Mouse (Mus musculus): ENCODE results near the gene Nup88. TPM values are rescaled to one million over a fixed set of nuclear protein-coding genes. Genes with fewer than 3 reads are reported as not detected.

Gene Nup88
- polyA plus RNA-seq, 1 experiment from 2014 or later = 119 TPM

DNA sequence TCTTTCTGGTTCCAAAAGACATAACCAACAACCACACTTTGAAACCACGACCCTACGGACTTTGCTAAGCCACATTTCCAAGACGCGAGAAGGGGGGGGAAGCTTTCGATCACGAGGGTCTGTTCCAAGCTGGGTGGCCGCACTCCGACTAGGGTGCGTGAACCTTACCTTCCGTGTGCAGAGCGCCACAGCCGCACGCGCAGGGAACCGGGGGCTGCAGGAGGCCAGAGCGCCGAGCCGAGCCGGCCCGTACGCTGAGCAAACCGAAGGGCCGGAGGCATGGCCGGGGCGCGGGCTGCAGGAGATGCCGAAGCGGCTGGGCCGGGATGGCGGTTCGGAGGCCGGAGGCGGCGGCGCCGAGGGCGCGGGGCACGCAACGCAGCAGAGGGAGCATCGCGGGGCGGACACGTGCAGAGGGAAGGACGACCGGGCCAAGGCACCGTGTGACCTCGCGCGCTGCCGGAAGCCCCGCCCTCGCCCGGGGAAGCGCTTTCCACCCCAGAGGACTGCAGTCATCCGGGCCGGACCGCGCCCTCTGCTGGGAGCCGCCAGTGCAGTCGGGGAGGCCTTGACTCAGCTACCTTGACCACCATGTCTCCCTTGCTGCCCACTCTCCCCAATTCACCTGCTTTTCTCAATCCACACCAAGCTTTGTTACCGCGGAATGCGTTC, 12.9 kb upstream of the Nup88 start, which contains the start of gene C1qbp:
C1qbp (minus strand) TSS at position 470 of the 672 bp plus-strand sequence.
- peaks cover 16% of the 10 kb centered on the region for H3K4me1 ChIP-seq
- H3K36me3 ChIP-seq = peaks cover 63% of the 10 kb centered on the region
- ATAC-seq (ENCODE audit: insufficient number of reproducible peaks, low FRiP score, low TSS enrichment, low read depth) = peak; percentile 95
- peak within 1 kb of the TSS; percentile 68 for H3K4me2 ChIP-seq (replicated peaks)
- WGBS = under 1% methylated on average over 57 of the region's 64 CpGs
- no peaks in the 10 kb centered on the region for H3K9me3 ChIP-seq (replicated peaks)
- H3K27me3 ChIP-seq = no peaks in the 10 kb centered on the region
- H3K27ac ChIP-seq (replicated peaks) = 0 out of 2 replicates have a peak within 1 kb of the TSS, but pooled peaks have one; percentile 31
- peak within 1 kb of the TSS; percentile 78 for H3K4me3 ChIP-seq (replicated peaks)
- peak within 1 kb of the TSS; percentile 69 for H3K9ac ChIP-seq

DNA sequence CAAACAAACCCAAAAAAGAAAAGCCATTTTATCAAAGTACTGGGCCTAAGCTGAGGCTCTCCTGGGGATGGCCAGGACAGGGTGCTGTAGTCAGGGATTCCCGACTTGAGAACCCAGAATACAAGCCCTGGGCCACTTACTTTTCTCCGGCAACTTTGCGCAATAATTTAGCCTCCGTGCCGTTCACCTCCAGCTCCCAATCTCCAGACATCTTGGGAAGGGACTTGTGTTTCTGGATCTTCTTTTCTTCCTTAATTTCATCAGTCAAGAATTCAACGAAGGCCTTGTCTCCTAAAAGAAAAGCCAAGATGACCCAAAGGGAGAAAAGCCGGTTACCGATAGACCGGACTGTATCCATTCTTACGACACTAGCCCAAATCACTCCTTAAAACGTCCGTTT, 12.3 kb upstream of the Nup88 start:
- H3K4me3 ChIP-seq (replicated peaks) = peak overlapping the region; percentile 78
- WGBS = 7% methylated on average over 12 of the region's 12 CpGs
- H3K9ac ChIP-seq = peak overlapping the region; percentile 69
- no peak overlapping the region for H3K27ac ChIP-seq (replicated peaks)
- no peaks in the 10 kb centered on the region for H3K9me3 ChIP-seq (replicated peaks)
- ATAC-seq (ENCODE audit: insufficient number of reproducible peaks, low FRiP score, low TSS enrichment, low read depth) = no peak
- peak overlapping the region; percentile 68 for H3K4me2 ChIP-seq (replicated peaks)
- H3K4me1 ChIP-seq = peaks cover 16% of the 10 kb centered on the region
- no peaks in the 10 kb centered on the region for H3K27me3 ChIP-seq
- peaks cover 63% of the 10 kb centered on the region for H3K36me3 ChIP-seq

DNA sequence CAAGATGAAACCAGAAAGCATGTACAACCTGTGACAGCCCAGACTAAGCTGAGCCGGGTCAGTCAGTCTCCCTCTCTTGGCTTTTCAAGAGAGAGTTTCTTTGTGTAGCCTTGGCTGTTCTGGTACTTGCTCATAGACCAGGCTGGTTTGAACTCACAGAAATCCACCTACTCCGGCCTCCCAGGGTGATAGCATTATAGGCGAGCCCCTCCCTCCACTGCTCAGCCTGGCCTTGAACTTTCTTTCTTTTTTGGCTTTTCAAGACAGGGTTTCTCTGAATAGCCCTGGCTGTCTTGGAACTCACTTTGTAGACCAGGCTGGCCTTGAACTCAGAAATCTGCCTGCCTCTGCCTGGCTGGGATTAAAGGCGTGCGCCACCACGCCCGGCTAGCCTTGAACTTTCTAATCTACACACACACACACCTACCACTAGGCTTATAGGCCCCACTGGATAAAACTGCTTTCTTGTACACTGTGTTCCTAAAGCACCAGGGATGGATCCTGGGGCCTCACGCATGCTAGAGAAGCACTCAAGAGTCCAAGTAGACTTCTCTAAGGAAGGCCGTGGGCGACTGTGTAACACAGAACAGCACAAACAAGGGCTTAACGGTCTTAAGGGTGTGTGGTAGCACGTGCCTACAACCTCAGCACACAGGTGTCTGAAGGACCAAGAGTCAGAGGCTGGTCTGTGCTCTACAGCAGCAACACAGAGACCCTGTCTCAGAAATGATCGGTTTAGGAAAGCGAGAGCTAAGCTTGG, 11.2 kb upstream of the Nup88 start:
- Histone ChIP-seq H3K4me1 (peaks cover 16% of the 10 kb centered on the region), H3K4me3 (replicated peaks) (no peak overlapping the region; the same call in 1 of the 2 replicates), H3K4me2 (replicated peaks) (no peak overlapping the region), H3K36me3 (peaks cover 63% of the 10 kb centered on the region), H3K9ac (no peak overlapping the region), H3K27ac (replicated peaks) (no peak overlapping the region), H3K27me3 (no peaks in the 10 kb centered on the region), H3K9me3 (replicated peaks) (no peaks in the 10 kb centered on the region)
- no peak for ATAC-seq (ENCODE audit: insufficient number of reproducible peaks, low FRiP score, low TSS enrichment, low read depth)
- WGBS = 93% methylated on average over 14 of the region's 14 CpGs

DNA sequence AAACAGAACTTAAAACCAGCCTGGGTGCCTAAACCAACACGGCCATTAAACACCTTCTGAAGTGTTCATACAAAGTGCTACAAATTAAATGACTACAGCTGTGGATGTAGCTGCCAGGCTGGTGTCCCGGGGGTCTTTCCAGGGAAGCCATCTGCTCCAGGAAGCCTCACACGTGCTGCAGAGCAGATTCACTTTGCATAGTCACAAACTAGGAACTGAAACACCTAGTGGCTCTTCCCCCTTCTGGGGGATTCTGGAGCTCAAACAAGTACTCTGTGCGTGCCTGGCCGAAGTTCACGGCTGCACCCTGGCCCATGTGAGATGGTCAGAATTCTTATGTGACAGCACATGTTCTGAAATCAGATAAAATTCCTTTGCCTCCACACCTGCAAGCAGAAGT, 10.5 kb upstream of the Nup88 start:
- Histone ChIP-seq H3K4me2 (replicated peaks) (no peak overlapping the region), H3K9me3 (replicated peaks) (no peaks in the 10 kb centered on the region), H3K4me3 (replicated peaks) (no peak overlapping the region), H3K27ac (replicated peaks) (no peak overlapping the region), H3K9ac (no peak overlapping the region), H3K27me3 (no peaks in the 10 kb centered on the region), H3K4me1 (peaks cover 16% of the 10 kb centered on the region), H3K36me3 (peaks cover 63% of the 10 kb centered on the region)
- WGBS = 82% methylated on average over 6 of the region's 6 CpGs
- ATAC-seq (ENCODE audit: insufficient number of reproducible peaks, low FRiP score, low TSS enrichment, low read depth) = no peak

DNA sequence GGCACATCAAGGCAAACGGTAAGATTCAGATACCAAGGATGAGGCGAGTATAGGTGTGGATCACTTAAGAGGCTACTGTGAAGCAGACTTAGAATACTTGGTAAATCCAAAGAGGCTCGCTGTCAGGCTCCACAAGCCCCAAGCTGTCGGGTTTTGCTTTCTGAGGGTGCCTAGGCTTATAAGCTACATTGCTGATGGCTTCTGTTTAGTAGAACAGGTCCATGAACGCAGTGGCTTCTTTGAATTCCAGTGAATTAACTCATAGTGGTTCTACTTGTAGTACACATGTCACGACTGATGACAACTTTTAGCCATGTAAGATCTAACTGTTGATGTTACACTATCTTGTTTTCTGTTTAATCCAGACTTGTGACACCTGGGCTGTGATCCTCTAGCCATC, 7.5 kb upstream of the Nup88 start:
- no peak overlapping the region for H3K4me3 ChIP-seq (replicated peaks)
- no peak overlapping the region for H3K27ac ChIP-seq (replicated peaks)
- no peak for ATAC-seq (ENCODE audit: insufficient number of reproducible peaks, low FRiP score, low TSS enrichment, low read depth)
- H3K9me3 ChIP-seq (replicated peaks) = no peaks in the 10 kb centered on the region
- H3K9ac ChIP-seq = no peak overlapping the region
- peaks cover 84% of the 10 kb centered on the region for H3K36me3 ChIP-seq
- peaks cover 16% of the 10 kb centered on the region for H3K4me1 ChIP-seq
- H3K27me3 ChIP-seq = no peaks in the 10 kb centered on the region
- no peak overlapping the region for H3K4me2 ChIP-seq (replicated peaks)
- 88% methylated on average over 6 of the region's 6 CpGs for WGBS

DNA sequence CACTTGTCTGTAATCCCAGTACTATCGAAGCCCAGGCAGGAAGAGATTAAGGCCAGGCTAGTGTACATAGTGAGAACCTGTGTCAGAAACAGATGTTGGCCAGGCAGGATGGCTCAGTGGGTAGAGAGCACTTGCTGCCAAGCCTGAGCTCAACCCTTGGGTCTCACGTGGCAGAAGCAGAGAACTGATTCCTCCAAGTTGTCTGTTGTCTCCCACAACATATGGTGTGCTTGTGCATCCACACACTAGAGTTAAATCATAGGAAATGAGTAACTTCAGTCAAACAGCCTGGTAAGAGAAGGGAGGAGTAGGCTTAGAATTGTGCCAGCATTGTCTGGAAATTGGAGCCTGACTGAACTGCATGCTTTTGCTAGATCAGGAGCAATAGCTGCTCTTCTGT, 5.4 kb upstream of the Nup88 start:
- Histone ChIP-seq H3K4me2 (replicated peaks) (no peak overlapping the region), H3K9me3 (replicated peaks) (no peaks in the 10 kb centered on the region), H3K4me1 (peaks cover 4% of the 10 kb centered on the region; the same call in 1 of the 2 replicates), H3K4me3 (replicated peaks) (no peak overlapping the region), H3K27me3 (no peaks in the 10 kb centered on the region), H3K27ac (replicated peaks) (no peak overlapping the region), H3K9ac (no peak overlapping the region), H3K36me3 (peaks cover 77% of the 10 kb centered on the region)
- WGBS = 69% methylated on average over 2 of the region's 2 CpGs
- ATAC-seq (ENCODE audit: insufficient number of reproducible peaks, low FRiP score, low TSS enrichment, low read depth) = no peak

DNA sequence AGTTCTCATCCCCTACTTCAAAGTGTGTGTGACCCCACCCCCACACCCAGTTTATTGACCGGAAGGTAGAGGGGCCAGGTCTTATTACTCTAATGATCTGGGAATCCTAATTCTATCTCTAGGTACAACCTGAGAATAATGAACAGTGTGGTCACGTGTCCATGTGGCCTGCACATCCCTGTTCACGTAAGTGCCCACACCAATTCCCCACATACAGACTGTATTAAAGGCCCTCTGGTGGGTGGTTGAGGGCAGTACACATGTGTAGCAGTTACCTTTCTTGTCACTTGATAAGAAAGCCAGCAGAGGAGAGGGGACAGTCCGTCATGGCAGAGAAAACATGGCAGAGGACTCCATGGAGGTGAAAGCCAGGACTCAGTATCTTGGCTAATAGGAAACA, 4.2 kb upstream of the Nup88 start:
- no peak for ATAC-seq (ENCODE audit: insufficient number of reproducible peaks, low FRiP score, low TSS enrichment, low read depth)
- Histone ChIP-seq H3K9me3 (replicated peaks) (no peaks in the 10 kb centered on the region), H3K27me3 (no peaks in the 10 kb centered on the region), H3K4me1 (peaks cover 4% of the 10 kb centered on the region; the same call in 1 of the 2 replicates), H3K4me2 (replicated peaks) (no peak overlapping the region), H3K9ac (no peak overlapping the region), H3K4me3 (replicated peaks) (no peak overlapping the region), H3K36me3 (peaks cover 66% of the 10 kb centered on the region), H3K27ac (replicated peaks) (no peak overlapping the region)
- 64% methylated on average over 4 of the region's 4 CpGs for WGBS

DNA sequence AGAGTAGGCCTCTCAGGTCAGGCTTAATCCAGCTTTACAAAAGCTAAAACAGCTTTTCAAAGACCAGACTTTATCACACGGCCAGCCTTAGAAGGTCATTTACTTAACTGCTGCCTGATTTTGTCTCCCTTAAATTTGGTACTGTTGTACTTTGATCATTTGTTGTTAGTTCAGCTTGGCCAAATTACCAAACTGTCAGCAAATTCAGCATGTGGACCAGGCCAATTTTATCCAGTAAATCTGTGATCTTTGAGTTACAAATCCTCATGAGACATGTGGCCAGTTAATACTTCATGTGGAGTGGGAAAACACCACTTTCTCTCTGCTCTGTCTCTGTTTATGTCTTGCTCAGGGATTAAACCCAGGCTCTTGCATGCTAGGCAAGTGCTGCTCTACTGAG, 2.8 kb upstream of the Nup88 start:
- no peak for ATAC-seq (ENCODE audit: insufficient number of reproducible peaks, low FRiP score, low TSS enrichment, low read depth)
- Histone ChIP-seq H3K9me3 (replicated peaks) (no peaks in the 10 kb centered on the region), H3K36me3 (peaks cover 54% of the 10 kb centered on the region), H3K27ac (replicated peaks) (no peak overlapping the region), H3K4me1 (peaks cover 13% of the 10 kb centered on the region), H3K27me3 (no peaks in the 10 kb centered on the region), H3K4me3 (replicated peaks) (no peak overlapping the region), H3K4me2 (replicated peaks) (no peak overlapping the region), H3K9ac (no peak overlapping the region)
- 61% methylated on average over 1 of the region's 1 CpGs for WGBS

DNA sequence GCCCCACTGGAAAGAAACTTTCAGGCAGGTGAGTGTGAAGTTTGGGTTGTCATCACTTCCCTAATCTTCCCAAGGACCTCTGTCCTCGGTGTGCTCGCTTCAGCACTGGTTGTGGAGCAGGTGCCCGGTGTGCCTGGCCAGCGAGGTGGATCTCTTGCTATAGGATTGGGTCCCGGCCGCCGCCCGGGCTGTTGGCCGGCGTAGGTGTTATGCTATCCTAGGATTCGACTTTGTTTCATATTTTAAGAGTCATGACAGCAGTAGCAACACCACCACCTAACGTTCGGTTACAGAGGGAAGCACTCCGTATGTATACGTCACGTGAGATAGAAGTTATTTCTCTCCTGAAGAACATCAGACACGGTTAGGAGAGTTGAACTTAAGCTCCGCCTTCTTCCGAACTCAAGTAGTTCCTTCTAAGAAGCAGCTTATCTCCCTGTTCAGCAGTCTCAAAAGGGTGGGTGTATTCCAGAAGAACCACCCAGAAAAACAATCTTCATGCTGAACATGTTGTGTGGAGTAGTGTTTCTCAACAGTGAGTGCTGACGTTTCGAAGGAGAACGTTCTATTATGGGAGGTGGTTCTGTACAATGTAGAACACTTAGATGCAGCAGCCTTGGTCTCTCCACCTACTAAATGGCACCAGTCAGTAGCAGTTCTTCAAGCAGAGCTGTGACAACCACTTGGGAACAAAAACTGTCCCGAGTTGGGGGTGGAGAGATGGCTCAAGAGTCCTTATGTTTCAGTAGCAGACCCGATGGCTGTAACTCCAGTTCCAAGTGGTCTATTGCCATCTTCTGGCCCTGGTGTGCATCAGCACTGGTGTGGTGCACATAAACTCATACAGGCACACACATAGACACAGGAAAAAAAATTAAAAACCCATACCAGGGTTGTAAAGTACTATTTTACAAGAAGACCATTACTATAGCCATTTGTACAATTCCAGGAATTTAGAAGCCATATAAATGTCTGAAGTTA, 1.1 kb upstream of the Nup88 start:
- Histone ChIP-seq H3K4me1 (peaks cover 13% of the 10 kb centered on the region), H3K9ac (peak overlapping the region; percentile 39), H3K27me3 (no peaks in the 10 kb centered on the region), H3K4me3 (replicated peaks) (peak overlapping the region; percentile 92), H3K36me3 (peaks cover 45% of the 10 kb centered on the region), H3K4me2 (replicated peaks) (peak overlapping the region; percentile 65), H3K27ac (replicated peaks) (peak overlapping the region; percentile 93), H3K9me3 (replicated peaks) (no peaks in the 10 kb centered on the region)
- peak; percentile 30; the same call in 1 of the 2 replicates for ATAC-seq (ENCODE audit: insufficient number of reproducible peaks, low FRiP score, low TSS enrichment, low read depth)
- 18% methylated on average over 24 of the region's 24 CpGs for WGBS

DNA sequence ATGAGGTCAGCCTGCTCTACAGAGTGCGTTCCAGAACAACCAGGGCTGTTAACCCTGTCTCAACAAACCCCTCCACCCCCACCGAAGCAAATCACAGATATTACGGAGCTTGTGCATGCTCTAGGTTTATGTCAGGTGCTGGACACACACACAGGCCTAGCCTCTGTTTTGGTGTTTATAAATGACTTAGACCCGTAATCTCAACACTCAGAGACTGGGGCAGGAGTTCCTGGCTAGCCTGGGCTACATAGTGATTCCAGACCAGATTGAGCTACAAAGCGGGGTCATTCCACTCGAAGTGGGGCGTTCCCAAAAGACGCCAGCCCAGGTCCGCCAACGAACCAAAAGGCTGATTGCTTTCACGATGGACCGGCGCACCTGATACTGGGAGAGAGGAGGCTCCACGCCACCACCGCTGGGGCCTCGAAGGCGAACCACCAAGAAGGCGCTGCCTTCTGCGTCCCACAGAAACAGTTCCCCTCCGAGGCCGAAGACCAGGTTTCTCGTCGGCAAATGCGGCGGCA, 440 bp downstream of the Nup88 start:
- H3K4me1 ChIP-seq = peaks cover 13% of the 10 kb centered on the region
- WGBS = 0% methylated on average over 25 of the region's 25 CpGs
- H3K27me3 ChIP-seq = no peaks in the 10 kb centered on the region
- no peaks in the 10 kb centered on the region for H3K9me3 ChIP-seq (replicated peaks)
- H3K9ac ChIP-seq = peak overlapping the region; percentile 94
- peak overlapping the region; percentile 92 for H3K27ac ChIP-seq (replicated peaks)
- H3K36me3 ChIP-seq = peaks cover 44% of the 10 kb centered on the region
- peak overlapping the region; percentile 54 for H3K4me2 ChIP-seq (replicated peaks)
- H3K4me3 ChIP-seq (replicated peaks) = peak overlapping the region; percentile 92
- ATAC-seq (ENCODE audit: insufficient number of reproducible peaks, low FRiP score, low TSS enrichment, low read depth) = no peak; the same call in 1 of the 2 replicates

Measured in embryonic facial prominence, embryonic 15.5 days (tissue).